Mouse (Mus musculus) layer of hippocampus, adult 8-10 months (tissue): ENCODE results near the gene Stra6. TPM values are rescaled to one million over a fixed set of nuclear protein-coding genes. Genes with fewer than 3 reads are reported as not detected.

Source experiments
- DNase-seq, 2 experiments: peaks; one replicate each; pipeline ENCODE4 v3.0.0; 2022; ENCODE audit warnings: low spot score in 2 of 2
- total RNA-seq, 4 experiments: library from RNA; stranded (reverse); gene quantifications; 2 replicates each; pipeline ENCODE4 v1.2.4; 2022

Gene Stra6
- total RNA-seq = 10 to 100 TPM; 17.0 to 22.6 (median 18.2) TPM

- peak in 1 of 2 experiments; percentile 40 for DNase-seq
Measured at GRCm38 (mm10) chr9:58063531-58063930, at the start of gene Stra6. Stra6 (plus strand) TSS chr9:58063788.

- no peak for DNase-seq
Measured at GRCm38 (mm10) chr9:58014393-58015160, 49.0 kb upstream of the Stra6 start.

GRCm38 (mm10) chr9:58015856-58016255, 47.7 kb upstream of the Stra6 start:
- DNase-seq = no peak

- DNase-seq = no peak
Measured at GRCm38 (mm10) chr9:58016962-58017361, 46.6 kb upstream of the Stra6 start.

GRCm38 (mm10) chr9:58018385-58018784, 45.2 kb upstream of the Stra6 start:
- no peak for DNase-seq

GRCm38 (mm10) chr9:58025995-58026394, 37.6 kb upstream of the Stra6 start:
- no peak for DNase-seq

GRCm38 (mm10) chr9:58027426-58028180, 36.0 kb upstream of the Stra6 start:
- no peak for DNase-seq

GRCm38 (mm10) chr9:58028841-58029240, 34.7 kb upstream of the Stra6 start:
- no peak for DNase-seq

- no peak for DNase-seq
Measured at GRCm38 (mm10) chr9:58029635-58030034, 34.0 kb upstream of the Stra6 start.

- DNase-seq = no peak
Measured at GRCm38 (mm10) chr9:58031895-58032294, 31.7 kb upstream of the Stra6 start.

- peak; percentile 73 for DNase-seq
Measured at GRCm38 (mm10) chr9:58035519-58035918, 28.1 kb upstream of the Stra6 start.

- no peak for DNase-seq
Measured at GRCm38 (mm10) chr9:58035951-58036698, 27.5 kb upstream of the Stra6 start.

- no peak for DNase-seq
Measured at GRCm38 (mm10) chr9:58036961-58037360, 26.6 kb upstream of the Stra6 start.

GRCm38 (mm10) chr9:58038500-58039168, 25.0 kb upstream of the Stra6 start:
- DNase-seq = peak; percentile 59 to 78

- no peak for DNase-seq
Measured at GRCm38 (mm10) chr9:58040977-58041376, 22.6 kb upstream of the Stra6 start.

- DNase-seq = no peak
Measured at GRCm38 (mm10) chr9:58042391-58042790, 21.2 kb upstream of the Stra6 start.

GRCm38 (mm10) chr9:58043496-58044017, 20.0 kb upstream of the Stra6 start:
- no peak for DNase-seq

GRCm38 (mm10) chr9:58044828-58045227, 18.8 kb upstream of the Stra6 start:
- no peak for DNase-seq

GRCm38 (mm10) chr9:58045646-58046045, 17.9 kb upstream of the Stra6 start:
- DNase-seq = no peak

- no peak for DNase-seq
Measured at GRCm38 (mm10) chr9:58047061-58047460, 16.5 kb upstream of the Stra6 start.

- DNase-seq = no peak
Measured at GRCm38 (mm10) chr9:58048621-58049020, 15.0 kb upstream of the Stra6 start.
